Mouse (Mus musculus) embryonic facial prominence, embryonic 13.5 days (tissue): Measurements from ENCODE around the gene Evpl. TPM values are rescaled to one million over a fixed set of nuclear protein-coding genes. Genes with fewer than 3 reads are reported as not detected.

ENCODE experiments used
- ATAC-seq: fragments of 200-750 bp; cut with Nextera tagmentation; 2 replicates; pipeline ENCODE4 v1.8.0; 2017; ENCODE audit warnings: low read depth; ENCODE audit not compliant: insufficient number of reproducible peaks, insufficient read depth, low FRiP score, low TSS enrichment
- H3K27ac ChIP-seq: fragments of 300-500 bp; sonication (generic); 2 replicates; pipeline ENCODE4 v1.5.1; 2015; ENCODE audit warnings: moderate library complexity, mild to moderate bottlenecking, inconsistent platforms
- H3K27me3 ChIP-seq: fragments of 300-500 bp; sonication (generic); 2 replicates; pipeline ENCODE4 v1.6.1; 2015; ENCODE audit warnings: mild to moderate bottlenecking, inconsistent platforms
- H3K36me3 ChIP-seq: fragments of 300-500 bp; sonication (generic); 2 replicates; pipeline ENCODE4 v1.6.1; 2015; ENCODE audit warnings: mild to moderate bottlenecking, inconsistent platforms
- H3K4me1 ChIP-seq: fragments of 300-500 bp; sonication (generic); 2 replicates; pipeline ENCODE4 v1.6.1; 2015; ENCODE audit warnings: inconsistent platforms
- H3K4me2 ChIP-seq: fragments of 300-500 bp; sonication (generic); 2 replicates; pipeline ENCODE4 v1.6.1; 2015; ENCODE audit warnings: moderate library complexity, mild to moderate bottlenecking, inconsistent platforms
- H3K4me3 ChIP-seq: fragments of 300-500 bp; sonication (generic); 2 replicates; pipeline ENCODE4 v1.5.1; 2015; ENCODE audit warnings: mild to moderate bottlenecking, inconsistent platforms
- H3K9ac ChIP-seq: fragments of 300-500 bp; sonication (generic); 2 replicates; pipeline ENCODE4 v1.6.1; 2015; ENCODE audit warnings: mild to moderate bottlenecking, inconsistent platforms
- H3K9me3 ChIP-seq: fragments of 300-500 bp; sonication (generic); 2 replicates; pipeline ENCODE4 v1.6.1; 2016; ENCODE audit warnings: inconsistent platforms
- WGBS: fragments of 180-500 bp; shearing (Covaris S2); methylation state at CpG from one replicate; pipeline ENCODE4 v1.1.7; 2015; ENCODE audit warnings: mixed read lengths; 5-methylcytosine and 5-hydroxymethylcytosine counted together
- polyA plus RNA-seq: library from polyadenylated mRNA; unstranded; fragments of >200 nt; fragmentation: Nextera tagmentation; extraction: Ambion mirVana; gene quantifications from 2 replicates; pipeline ENCODE4 v1.2.1, GENCODE M21; 2015

Gene Evpl
- polyA plus RNA-seq, 1 experiment from 2014 or later = 4.8 TPM

GRCm38 (mm10) chr11:116222740-116223059 is 15.2 kb downstream of the Evpl start:
- Histone ChIP-seq H3K27ac (no peak overlapping the region), H3K36me3 (peaks cover 28% of the 10 kb centered on the region), H3K4me2 (peak overlapping the region; percentile 73), H3K4me3 (peak overlapping the region; percentile 44), H3K9ac (peak overlapping the region; percentile 67), H3K9me3 (no peaks in the 10 kb centered on the region), H3K27me3 (peaks cover 47% of the 10 kb centered on the region), H3K4me1 (peaks cover 25% of the 10 kb centered on the region)
- no peak for ATAC-seq
- 16% methylated on average over 23 of the region's 23 CpGs for WGBS

GRCm38 (mm10) chr11:116221931-116222739 is 15.7 kb downstream of the Evpl start:
- H3K36me3 ChIP-seq = peaks cover 23% of the 10 kb centered on the region
- no peak overlapping the region for H3K27ac ChIP-seq
- peaks cover 47% of the 10 kb centered on the region for H3K27me3 ChIP-seq
- no peak for ATAC-seq
- H3K4me1 ChIP-seq = peaks cover 25% of the 10 kb centered on the region
- peak overlapping the region; percentile 67 for H3K9ac ChIP-seq
- 11% methylated on average over 53 of the region's 53 CpGs for WGBS
- peak overlapping the region; percentile 73 for H3K4me2 ChIP-seq
- peak overlapping the region; percentile 44 for H3K4me3 ChIP-seq
- H3K9me3 ChIP-seq = no peaks in the 10 kb centered on the region

- Histone ChIP-seq H3K4me2 (no peak overlapping the region), H3K36me3 (peaks cover 23% of the 10 kb centered on the region), H3K4me1 (peaks cover 25% of the 10 kb centered on the region), H3K27me3 (peaks cover 44% of the 10 kb centered on the region), H3K9me3 (no peaks in the 10 kb centered on the region), H3K4me3 (no peak overlapping the region), H3K27ac (peak overlapping the region; percentile 11; the same call in 1 of the 2 replicates), H3K9ac (no peak overlapping the region)
- 22% methylated on average over 4 of the region's 4 CpGs for WGBS
- ATAC-seq = no peak
These were observed 18.0 kb downstream of the Evpl start for GRCm38 (mm10) chr11:116219885-116220284.

GRCm38 (mm10) chr11:116218737-116219400 is 19.0 kb downstream of the Evpl start:
- H3K4me1 ChIP-seq = peaks cover 25% of the 10 kb centered on the region
- H3K27me3 ChIP-seq = peaks cover 34% of the 10 kb centered on the region
- peak overlapping the region; percentile 49; the same call in 1 of the 2 replicates for H3K9ac ChIP-seq
- 65% methylated on average over 7 of the region's 7 CpGs for WGBS
- H3K4me3 ChIP-seq = no peak overlapping the region
- peaks cover 18% of the 10 kb centered on the region for H3K36me3 ChIP-seq
- no peaks in the 10 kb centered on the region for H3K9me3 ChIP-seq
- peak overlapping the region; percentile 60 for H3K27ac ChIP-seq
- ATAC-seq = 0 out of 2 replicates have a peak, but pooled peaks have one; percentile 21
- no peak overlapping the region for H3K4me2 ChIP-seq

GRCm38 (mm10) chr11:116218263-116218662 is 19.6 kb downstream of the Evpl start:
- no peak overlapping the region for H3K4me2 ChIP-seq
- peaks cover 25% of the 10 kb centered on the region for H3K4me1 ChIP-seq
- 86% methylated on average over 2 of the region's 2 CpGs for WGBS
- H3K9ac ChIP-seq = peak overlapping the region; percentile 49; the same call in 1 of the 2 replicates
- H3K4me3 ChIP-seq = no peak overlapping the region
- H3K9me3 ChIP-seq = no peaks in the 10 kb centered on the region
- ATAC-seq = no peak
- H3K36me3 ChIP-seq = peaks cover 17% of the 10 kb centered on the region
- H3K27ac ChIP-seq = peak overlapping the region; percentile 60; the same call in 1 of the 2 replicates
- H3K27me3 ChIP-seq = peaks cover 28% of the 10 kb centered on the region

- no peak for ATAC-seq
- Histone ChIP-seq H3K9me3 (no peaks in the 10 kb centered on the region), H3K4me3 (no peak overlapping the region), H3K27me3 (peaks cover 10% of the 10 kb centered on the region), H3K9ac (no peak overlapping the region), H3K36me3 (peaks cover 21% of the 10 kb centered on the region), H3K27ac (no peak overlapping the region), H3K4me2 (no peak overlapping the region), H3K4me1 (peaks cover 15% of the 10 kb centered on the region)
- WGBS = 81% methylated on average over 11 of the region's 11 CpGs
These were observed 21.3 kb downstream of the Evpl start for GRCm38 (mm10) chr11:116216549-116216948.

- H3K4me1 ChIP-seq = peaks cover 15% of the 10 kb centered on the region
- no peak overlapping the region for H3K4me2 ChIP-seq
- no peak overlapping the region for H3K9ac ChIP-seq
- WGBS = 87% methylated on average over 6 of the region's 6 CpGs
- ATAC-seq = no peak
- no peaks in the 10 kb centered on the region for H3K9me3 ChIP-seq
- peaks cover 5% of the 10 kb centered on the region for H3K27me3 ChIP-seq
- H3K36me3 ChIP-seq = peaks cover 15% of the 10 kb centered on the region; the same call in 1 of the 2 replicates
- no peak overlapping the region for H3K4me3 ChIP-seq
- no peak overlapping the region for H3K27ac ChIP-seq
These were observed 21.9 kb downstream of the Evpl start for GRCm38 (mm10) chr11:116215991-116216390.

- H3K4me1 ChIP-seq = peaks cover 15% of the 10 kb centered on the region
- no peak overlapping the region for H3K9ac ChIP-seq
- H3K4me3 ChIP-seq = no peak overlapping the region
- H3K9me3 ChIP-seq = no peaks in the 10 kb centered on the region
- peaks cover 13% of the 10 kb centered on the region; the same call in 1 of the 2 replicates for H3K36me3 ChIP-seq
- no peak overlapping the region for H3K27ac ChIP-seq
- WGBS = 73% methylated on average over 7 of the region's 7 CpGs
- no peak overlapping the region for H3K4me2 ChIP-seq
- no peak for ATAC-seq
- no peaks in the 10 kb centered on the region for H3K27me3 ChIP-seq
These were observed 22.7 kb downstream of the Evpl start for GRCm38 (mm10) chr11:116215181-116215580.

GRCm38 (mm10) chr11:116213877-116214510 is 23.9 kb downstream of the Evpl start:
- H3K9ac ChIP-seq = no peak overlapping the region
- 93% methylated on average over 13 of the region's 13 CpGs for WGBS
- no peak overlapping the region for H3K27ac ChIP-seq
- H3K4me1 ChIP-seq = peaks cover 7% of the 10 kb centered on the region
- no peaks in the 10 kb centered on the region for H3K27me3 ChIP-seq
- H3K36me3 ChIP-seq = peaks cover 13% of the 10 kb centered on the region; the same call in 1 of the 2 replicates
- no peaks in the 10 kb centered on the region for H3K9me3 ChIP-seq
- H3K4me3 ChIP-seq = no peak overlapping the region
- H3K4me2 ChIP-seq = no peak overlapping the region
- no peak for ATAC-seq

GRCm38 (mm10) chr11:116212847-116213246 is 25.0 kb downstream of the Evpl start:
- Histone ChIP-seq H3K9me3 (no peaks in the 10 kb centered on the region), H3K27ac (no peak overlapping the region), H3K4me2 (no peak overlapping the region), H3K4me3 (no peak overlapping the region), H3K4me1 (no peaks in the 10 kb centered on the region), H3K36me3 (peaks cover 13% of the 10 kb centered on the region; the same call in 1 of the 2 replicates), H3K9ac (no peak overlapping the region), H3K27me3 (no peaks in the 10 kb centered on the region)
- WGBS = 94% methylated on average over 6 of the region's 6 CpGs
- no peak for ATAC-seq

- no peak overlapping the region for H3K4me3 ChIP-seq
- H3K36me3 ChIP-seq = peaks cover 32% of the 10 kb centered on the region
- no peaks in the 10 kb centered on the region for H3K27me3 ChIP-seq
- no peak overlapping the region for H3K9ac ChIP-seq
- no peak for ATAC-seq
- H3K27ac ChIP-seq = no peak overlapping the region
- 68% methylated on average over 5 of the region's 5 CpGs for WGBS
- H3K9me3 ChIP-seq = no peaks in the 10 kb centered on the region
- H3K4me2 ChIP-seq = no peak overlapping the region
- H3K4me1 ChIP-seq = no peaks in the 10 kb centered on the region
These were observed 27.2 kb downstream of the Evpl start for GRCm38 (mm10) chr11:116210696-116211095.
